Mouse (Mus musculus) lung, postnatal 0 days (tissue): Measurements from ENCODE around the gene Bmi1.

Experiments used
- CTCF ChIP-seq: IDR thresholded peaks from 2 replicates; pipeline ENCODE4 v1.5.1; 2016; ENCODE audit warnings: antibody characterized with exemption, mild to moderate bottlenecking
- EP300 ChIP-seq: IDR thresholded peaks from 2 replicates; pipeline ENCODE4 v1.6.1; 2016; ENCODE audit warnings: antibody characterized with exemption, mild to moderate bottlenecking, control low read depth

- TF ChIP-seq CTCF: no peak
- no peak for TF ChIP-seq EP300
Measured at GRCm38 (mm10) chr2:18722208-18722830, 45.5 kb downstream of the Bmi1 start.
